Mouse (Mus musculus) left cerebral cortex, adult 6 months (tissue): ENCODE data around the gene Olfr26. TPM values are rescaled to one million over a fixed set of nuclear protein-coding genes. Genes with fewer than 3 reads are reported as not detected.

ENCODE experiments used
- long read RNA-seq, 2 experiments: library from polyadenylated mRNA; unstranded; transcript quantifications; one replicate each; pipeline ENCODE4 v2.0.0; 2019 to 2020
- polyA plus RNA-seq: library from polyadenylated mRNA; unstranded; fragments of <200 nt; fragmentation: Nextera tagmentation; gene quantifications from 2 replicates; pipeline ENCODE4 v1.2.3, GENCODE M21; 2021

Olfr26 gene
- polyA plus RNA-seq = not detected in 2 replicates
- long read RNA-seq, experiment 1 = 0 reads
- long read RNA-seq, experiment 2 = 0 reads

GRCm38 (mm10) chr9:38854760-38855159 lies at the start of gene Olfr26:
Olfr26 (plus strand) TSS chr9:38855060.

GRCm38 (mm10) chr9:38814314-38814713 lies 40.5 kb upstream of the Olfr26 start, which contains the start of gene Olfr922:
Olfr922 (plus strand) TSS chr9:38814614.

GRCm38 (mm10) chr9:38826245-38826644 lies 28.6 kb upstream of the Olfr26 start, which contains the start of gene Olfr923:
Olfr923 (plus strand) TSS chr9:38826545.

GRCm38 (mm10) chr9:38844149-38844548 lies 10.7 kb upstream of the Olfr26 start, which contains the start of gene Olfr924:
Olfr924 (plus strand) TSS chr9:38844449.

GRCm38 (mm10) chr9:38876826-38877225 lies 22.0 kb downstream of the Olfr26 start, which contains the start of gene Olfr926:
Olfr926 (plus strand) TSS chr9:38877126.

Other genes with a start within 250 kb of the Olfr26 start
- not detected in 2 replicates for gene Olfr914, start 250.0 kb upstream of the Olfr26 start, polyA plus RNA-seq
- not detected in 2 replicates for gene Olfr916, start 195.2 kb upstream of the Olfr26 start, polyA plus RNA-seq
- not detected in 2 replicates for gene Olfr917, start 189.2 kb upstream of the Olfr26 start, polyA plus RNA-seq
- not detected in 2 replicates for gene Olfr918, start 180.5 kb upstream of the Olfr26 start, polyA plus RNA-seq
- not detected in 2 replicates for gene Olfr919, start 151.4 kb upstream of the Olfr26 start, polyA plus RNA-seq
- 4.6 and 5.1 TPM in 2 replicates for gene Vwa5a, start 136.8 kb upstream of the Olfr26 start, polyA plus RNA-seq
- not detected in 2 replicates for gene Olfr920, start 102.8 kb upstream of the Olfr26 start, polyA plus RNA-seq
- not detected in 2 replicates for gene Olfr921, start 82.0 kb upstream of the Olfr26 start, polyA plus RNA-seq
- gene Olfr922, start 40.4 kb upstream of the Olfr26 start, polyA plus RNA-seq = not detected in 2 replicates
- gene Olfr923, start 28.5 kb upstream of the Olfr26 start, polyA plus RNA-seq = not detected in 2 replicates
- gene Olfr924, start 10.6 kb upstream of the Olfr26 start, polyA plus RNA-seq = not detected in 2 replicates
- not detected in 2 replicates for gene Olfr926, start 22.1 kb downstream of the Olfr26 start, polyA plus RNA-seq
- not detected in 2 replicates for gene Olfr930, start 74.7 kb downstream of the Olfr26 start, polyA plus RNA-seq
- gene Olfr933, start 117.3 kb downstream of the Olfr26 start, polyA plus RNA-seq = not detected in 2 replicates
- not detected in 2 replicates for gene Olfr934, start 133.3 kb downstream of the Olfr26 start, polyA plus RNA-seq
- not detected in 2 replicates for gene Olfr935, start 144.6 kb downstream of the Olfr26 start, polyA plus RNA-seq
- gene Olfr146, start 168.3 kb downstream of the Olfr26 start, polyA plus RNA-seq = not detected in 2 replicates
- not detected in 2 replicates for gene Olfr937, start 209.9 kb downstream of the Olfr26 start, polyA plus RNA-seq
- gene Olfr938, start 223.8 kb downstream of the Olfr26 start, polyA plus RNA-seq = not detected in 2 replicates